Mouse (Mus musculus): ENCODE measurements around the gene Ccl9. TPM values are rescaled to one million over a fixed set of nuclear protein-coding genes. Genes with fewer than 3 reads are reported as not detected.

Ccl9 gene
- total RNA-seq, 1 experiment: 0.18 TPM

DNA sequence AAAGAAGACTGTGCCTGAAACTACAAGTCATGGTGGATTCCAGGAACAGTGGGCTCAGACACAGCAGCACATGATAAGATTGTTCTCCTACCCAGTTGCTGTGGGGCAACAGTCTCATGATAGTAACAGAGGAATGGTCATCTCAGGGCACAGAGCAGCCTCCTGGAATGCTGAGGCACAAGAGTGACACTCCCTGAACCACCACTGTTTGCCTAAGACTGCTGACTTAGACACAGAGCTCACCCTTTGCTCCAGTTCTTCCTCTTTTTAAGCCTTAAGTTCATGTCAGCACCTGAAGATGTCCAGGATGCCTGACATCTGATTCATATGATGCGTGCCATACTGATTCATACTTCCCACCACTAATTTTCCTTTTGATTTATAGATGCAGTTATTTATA lies 38.1 kb upstream of the Ccl9 start:
- in situ Hi-C loops (cut with MboI; ENCODE audit: low sequenced_read_pairs in 2 of 2, unreplicated experiment in 2 of 2): no loop called here
- Histone ChIP-seq H3K9me3 (ENCODE audit: control insufficient read depth, insufficient read depth, low read depth, low read length) (no peaks in the 10 kb centered on the region), H3K9ac (ENCODE audit: insufficient read depth, low read depth, low read length, poor library complexity, severe bottlenecking) (no peak overlapping the region), H3K4me3 (ENCODE audit: insufficient read depth in 1 of 2, low read depth in 1 of 2, low read length in 2 of 2, poor library complexity in 1 of 2, severe bottlenecking in 1 of 2) (no peak overlapping the region), H3K36me3 (ENCODE audit: control insufficient read depth, insufficient read depth, low read length, poor library complexity, severe bottlenecking) (no peaks in the 10 kb centered on the region), H3K4me1 (ENCODE audit: control insufficient read depth in 2 of 2, insufficient read depth in 2 of 2, low read length in 2 of 2, poor library complexity in 1 of 2) (no peaks in the 10 kb centered on the region), H3K27ac (ENCODE audit: insufficient read depth, low read depth, low read length, poor library complexity, severe bottlenecking) (no peak overlapping the region)
- TF ChIP-seq CHD2 (IDR thresholded peaks at IDR 0.05; ENCODE audit: low read depth, low read length) (no peak), MAFK (IDR thresholded peaks at IDR 0.05; ENCODE audit: insufficient read depth, low read depth, low read length) (no peak), HCFC1 (IDR thresholded peaks at IDR 0.05; ENCODE audit: borderline replicate concordance, insufficient read depth, low read length) (no peak), ZC3H11A (IDR thresholded peaks at IDR 0.05; ENCODE audit: borderline replicate concordance, low read depth, low read length) (no peak), ZNF384 (IDR thresholded peaks at IDR 0.05; ENCODE audit: low read depth, low read length) (no peak)
- DNase-seq (ENCODE audit: low read depth, low spot score): no peak

DNA sequence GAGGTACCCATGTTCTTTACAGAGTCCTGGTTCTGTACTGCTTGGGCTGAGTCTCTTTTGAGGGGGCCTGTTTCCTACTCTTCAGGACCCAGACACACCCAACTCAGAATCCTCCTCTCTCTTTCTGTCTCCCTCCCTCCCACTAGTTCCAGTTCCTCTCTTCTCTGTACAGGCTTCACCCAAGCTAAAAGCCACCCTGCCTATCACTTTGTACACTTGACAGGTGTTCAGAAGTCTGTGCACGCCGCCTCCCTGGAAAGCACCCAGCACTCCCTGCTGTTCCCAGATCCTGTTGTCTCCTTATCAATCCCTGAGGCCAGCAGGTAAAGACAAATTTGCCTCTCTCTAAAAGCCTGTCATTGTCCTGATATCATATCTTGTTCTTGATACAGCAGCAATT lies 32.5 kb upstream of the Ccl9 start:
- Histone ChIP-seq H3K4me3 (ENCODE audit: insufficient read depth in 1 of 2, low read depth in 1 of 2, low read length in 2 of 2, poor library complexity in 1 of 2, severe bottlenecking in 1 of 2) (no peak overlapping the region), H3K4me1 (ENCODE audit: control insufficient read depth in 2 of 2, insufficient read depth in 2 of 2, low read length in 2 of 2, poor library complexity in 1 of 2) (no peaks in the 10 kb centered on the region), H3K9ac (ENCODE audit: insufficient read depth, low read depth, low read length, poor library complexity, severe bottlenecking) (no peak overlapping the region), H3K36me3 (ENCODE audit: control insufficient read depth, insufficient read depth, low read length, poor library complexity, severe bottlenecking) (no peaks in the 10 kb centered on the region), H3K9me3 (ENCODE audit: control insufficient read depth, insufficient read depth, low read depth, low read length) (no peaks in the 10 kb centered on the region), H3K27ac (ENCODE audit: insufficient read depth, low read depth, low read length, poor library complexity, severe bottlenecking) (no peak overlapping the region)
- no peak for DNase-seq (ENCODE audit: low read depth, low spot score)
- in situ Hi-C loops (cut with MboI; ENCODE audit: low sequenced_read_pairs in 2 of 2, unreplicated experiment in 2 of 2): no loop called here
- TF ChIP-seq CHD2 (IDR thresholded peaks at IDR 0.05; ENCODE audit: low read depth, low read length): no peak
- TF ChIP-seq ZNF384 (IDR thresholded peaks at IDR 0.05; ENCODE audit: low read depth, low read length): no peak
- no peak for TF ChIP-seq HCFC1 (IDR thresholded peaks at IDR 0.05; ENCODE audit: borderline replicate concordance, insufficient read depth, low read length)
- no peak for TF ChIP-seq MAFK (IDR thresholded peaks at IDR 0.05; ENCODE audit: insufficient read depth, low read depth, low read length)
- no peak for TF ChIP-seq ZC3H11A (IDR thresholded peaks at IDR 0.05; ENCODE audit: borderline replicate concordance, low read depth, low read length)

DNA sequence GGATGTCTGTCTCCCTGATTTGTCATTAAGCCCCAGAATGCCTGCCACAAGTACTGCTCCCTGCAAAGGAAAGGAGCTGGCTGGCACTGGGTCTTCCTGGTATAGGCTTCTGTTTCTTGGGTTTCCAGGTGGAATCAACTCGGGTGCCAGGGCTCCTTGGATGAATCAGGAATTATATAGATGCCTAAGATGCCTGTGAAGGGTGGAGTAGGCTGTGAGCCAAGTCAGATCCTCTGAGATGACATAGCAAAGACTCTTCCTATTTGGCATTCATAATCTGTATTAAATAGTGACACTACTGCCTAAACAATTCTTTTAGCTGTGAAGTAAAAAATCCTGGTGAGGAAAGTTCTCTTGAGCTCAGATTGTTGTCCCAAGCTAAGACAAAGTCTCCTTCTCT lies 28.0 kb upstream of the Ccl9 start:
- in situ Hi-C loops (cut with MboI; ENCODE audit: low sequenced_read_pairs in 2 of 2, unreplicated experiment in 2 of 2): no loop called here
- Histone ChIP-seq H3K27ac (ENCODE audit: insufficient read depth, low read depth, low read length, poor library complexity, severe bottlenecking) (no peak overlapping the region), H3K9me3 (ENCODE audit: control insufficient read depth, insufficient read depth, low read depth, low read length) (no peaks in the 10 kb centered on the region), H3K36me3 (ENCODE audit: control insufficient read depth, insufficient read depth, low read length, poor library complexity, severe bottlenecking) (no peaks in the 10 kb centered on the region), H3K9ac (ENCODE audit: insufficient read depth, low read depth, low read length, poor library complexity, severe bottlenecking) (no peak overlapping the region), H3K4me3 (ENCODE audit: insufficient read depth in 1 of 2, low read depth in 1 of 2, low read length in 2 of 2, poor library complexity in 1 of 2, severe bottlenecking in 1 of 2) (no peak overlapping the region), H3K4me1 (ENCODE audit: control insufficient read depth in 2 of 2, insufficient read depth in 2 of 2, low read length in 2 of 2, poor library complexity in 1 of 2) (no peaks in the 10 kb centered on the region)
- TF ChIP-seq MAFK (IDR thresholded peaks at IDR 0.05; ENCODE audit: insufficient read depth, low read depth, low read length): no peak
- no peak for TF ChIP-seq ZNF384 (IDR thresholded peaks at IDR 0.05; ENCODE audit: low read depth, low read length)
- no peak for TF ChIP-seq HCFC1 (IDR thresholded peaks at IDR 0.05; ENCODE audit: borderline replicate concordance, insufficient read depth, low read length)
- TF ChIP-seq ZC3H11A (IDR thresholded peaks at IDR 0.05; ENCODE audit: borderline replicate concordance, low read depth, low read length): no peak
- TF ChIP-seq CHD2 (IDR thresholded peaks at IDR 0.05; ENCODE audit: low read depth, low read length): no peak
- DNase-seq (ENCODE audit: low read depth, low spot score): no peak

DNA sequence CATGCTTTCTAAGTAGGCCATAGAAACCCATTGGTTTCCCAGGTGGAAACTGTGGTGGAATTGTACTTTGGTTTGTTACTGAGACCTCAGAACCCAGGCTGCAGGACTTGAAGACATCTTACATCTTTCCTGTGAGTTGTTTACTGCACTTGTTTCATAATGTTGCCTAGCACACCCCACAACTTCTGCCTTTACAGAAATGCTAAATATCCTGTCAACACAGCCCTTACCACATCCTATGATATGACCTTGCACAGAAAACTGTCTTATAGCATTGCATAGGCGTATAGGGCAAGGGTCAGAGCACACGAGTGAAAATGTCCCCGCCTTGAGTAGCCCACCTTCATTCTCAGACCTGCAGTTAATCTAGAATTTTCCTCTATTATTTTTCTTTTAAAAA lies 27.1 kb upstream of the Ccl9 start:
- H3K4me1 ChIP-seq (ENCODE audit: control insufficient read depth in 2 of 2, insufficient read depth in 2 of 2, low read length in 2 of 2, poor library complexity in 1 of 2): no peaks in the 10 kb centered on the region
- no peak overlapping the region for H3K9ac ChIP-seq (ENCODE audit: insufficient read depth, low read depth, low read length, poor library complexity, severe bottlenecking)
- no peaks in the 10 kb centered on the region for H3K9me3 ChIP-seq (ENCODE audit: control insufficient read depth, insufficient read depth, low read depth, low read length)
- TF ChIP-seq CHD2 (IDR thresholded peaks at IDR 0.05; ENCODE audit: low read depth, low read length) (no peak), MAFK (IDR thresholded peaks at IDR 0.05; ENCODE audit: insufficient read depth, low read depth, low read length) (no peak), HCFC1 (IDR thresholded peaks at IDR 0.05; ENCODE audit: borderline replicate concordance, insufficient read depth, low read length) (no peak)
- H3K4me3 ChIP-seq (ENCODE audit: insufficient read depth in 1 of 2, low read depth in 1 of 2, low read length in 2 of 2, poor library complexity in 1 of 2, severe bottlenecking in 1 of 2): no peak overlapping the region
- H3K27ac ChIP-seq (ENCODE audit: insufficient read depth, low read depth, low read length, poor library complexity, severe bottlenecking): no peak overlapping the region
- DNase-seq (ENCODE audit: low read depth, low spot score): no peak
- H3K36me3 ChIP-seq (ENCODE audit: control insufficient read depth, insufficient read depth, low read length, poor library complexity, severe bottlenecking): no peaks in the 10 kb centered on the region
- in situ Hi-C loops (cut with MboI; ENCODE audit: low sequenced_read_pairs in 2 of 2, unreplicated experiment in 2 of 2): no loop called here

DNA sequence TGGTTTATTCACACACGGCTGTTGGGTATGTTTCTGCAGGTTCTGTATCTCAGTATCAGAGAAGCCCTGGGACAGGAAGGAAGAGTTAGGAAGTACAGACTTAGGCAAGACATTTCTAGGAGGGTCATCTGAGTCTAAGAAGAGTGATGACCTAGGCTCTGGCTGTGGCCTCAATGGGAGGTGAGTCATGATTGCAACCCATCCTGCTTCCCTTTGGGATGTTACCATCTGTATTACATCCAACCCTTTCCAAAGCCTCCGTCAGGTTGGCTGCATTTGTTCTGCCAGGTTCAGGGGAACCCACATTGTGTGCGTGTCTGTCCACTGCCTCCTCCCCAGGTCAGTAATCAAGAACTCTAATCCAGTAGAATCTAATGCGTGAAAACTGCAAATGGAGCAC lies 26.3 kb upstream of the Ccl9 start:
- in situ Hi-C loops (cut with MboI; ENCODE audit: low sequenced_read_pairs in 2 of 2, unreplicated experiment in 2 of 2): no loop called here
- H3K27ac ChIP-seq (ENCODE audit: insufficient read depth, low read depth, low read length, poor library complexity, severe bottlenecking): no peak overlapping the region
- TF ChIP-seq MAFK (IDR thresholded peaks at IDR 0.05; ENCODE audit: insufficient read depth, low read depth, low read length) (no peak), HCFC1 (IDR thresholded peaks at IDR 0.05; ENCODE audit: borderline replicate concordance, insufficient read depth, low read length) (no peak), CHD2 (IDR thresholded peaks at IDR 0.05; ENCODE audit: low read depth, low read length) (no peak), ZNF384 (IDR thresholded peaks at IDR 0.05; ENCODE audit: low read depth, low read length) (no peak), ZC3H11A (IDR thresholded peaks at IDR 0.05; ENCODE audit: borderline replicate concordance, low read depth, low read length) (no peak)
- H3K36me3 ChIP-seq (ENCODE audit: control insufficient read depth, insufficient read depth, low read length, poor library complexity, severe bottlenecking): no peaks in the 10 kb centered on the region
- no peak overlapping the region for H3K4me3 ChIP-seq (ENCODE audit: insufficient read depth in 1 of 2, low read depth in 1 of 2, low read length in 2 of 2, poor library complexity in 1 of 2, severe bottlenecking in 1 of 2)
- no peaks in the 10 kb centered on the region for H3K9me3 ChIP-seq (ENCODE audit: control insufficient read depth, insufficient read depth, low read depth, low read length)
- DNase-seq (ENCODE audit: low read depth, low spot score): no peak
- H3K4me1 ChIP-seq (ENCODE audit: control insufficient read depth in 2 of 2, insufficient read depth in 2 of 2, low read length in 2 of 2, poor library complexity in 1 of 2): no peaks in the 10 kb centered on the region
- H3K9ac ChIP-seq (ENCODE audit: insufficient read depth, low read depth, low read length, poor library complexity, severe bottlenecking): no peak overlapping the region

Data from ES-E14 (cell line).